Mouse (Mus musculus) forebrain, postnatal 0 days (tissue): ENCODE measurements around the gene Myh10. TPM values are rescaled to one million over a fixed set of nuclear protein-coding genes. Genes with fewer than 3 reads are reported as not detected.
"Not testable (repeated sequence)": the region's sequence is repeated elsewhere in the genome, so short reads cannot be mapped to it uniquely, and the experiment has no call there.

Source experiments
- ATAC-seq: fragments of 200-750 bp; cut with Nextera tagmentation; 2 replicates; pipeline ENCODE4 v1.8.0; 2017; ENCODE audit warnings: mild to moderate bottlenecking, moderate library complexity
- DNase-seq: peaks from one replicate; pipeline ENCODE4 v3.0.0-alpha.2; 2015
- H3K27ac ChIP-seq: fragments of 300-500 bp; sonication (generic); 2 replicates; pipeline ENCODE4 v1.5.1; 2014; ENCODE audit warnings: low read depth, mild to moderate bottlenecking, antibody characterized with exemption, low read length, moderate library complexity, mixed read lengths
- H3K27me3 ChIP-seq: fragments of 300-500 bp; sonication (generic); 2 replicates; pipeline ENCODE4 v1.6.1; 2014; ENCODE audit warnings: mild to moderate bottlenecking, low read length, mixed read lengths; ENCODE audit not compliant: insufficient read depth
- H3K36me3 ChIP-seq: fragments of 300-500 bp; sonication (generic); 2 replicates; pipeline ENCODE4 v1.6.1; 2014; ENCODE audit warnings: mild to moderate bottlenecking, moderate library complexity; ENCODE audit not compliant: insufficient read depth
- H3K4me1 ChIP-seq: fragments of 300-500 bp; sonication (generic); 2 replicates; pipeline ENCODE4 v1.6.1; 2014; ENCODE audit warnings: antibody characterized with exemption; ENCODE audit not compliant: insufficient read depth
- H3K4me2 ChIP-seq: fragments of 300-500 bp; sonication (generic); 2 replicates; pipeline ENCODE4 v1.6.1; 2014; ENCODE audit warnings: low read depth, mild to moderate bottlenecking, moderate library complexity
- H3K4me3 ChIP-seq: fragments of 300-500 bp; sonication (generic); 2 replicates; pipeline ENCODE4 v1.5.1; 2014; ENCODE audit warnings: low read depth, low read length, mixed read lengths
- H3K9ac ChIP-seq: fragments of 300-500 bp; sonication (generic); 2 replicates; pipeline ENCODE4 v1.6.1; 2014; ENCODE audit warnings: mild to moderate bottlenecking
- H3K9me3 ChIP-seq: fragments of 300-500 bp; sonication (generic); 2 replicates; pipeline ENCODE4 v1.6.1; 2016; ENCODE audit warnings: low read length
- CTCF ChIP-seq: sonication (generic); IDR thresholded peaks from 2 replicates; pipeline ENCODE4 v1.5.1; 2016; ENCODE audit warnings: antibody characterized with exemption, control low read depth, low read depth
- whole genome bisulfite sequencing: fragments of 180-500 bp; shearing (Covaris S2); extraction: QIAGEN DNeasy Blood & Tissue Kit; methylation state at CpG from one replicate; pipeline ENCODE4 v1.1.7; 2014; 5-methylcytosine and 5-hydroxymethylcytosine counted together
- polyA plus RNA-seq: library from polyadenylated mRNA; unstranded; fragments of >200 nt; fragmentation: Nextera tagmentation; extraction: Ambion mirVana; gene quantifications from 2 replicates; pipeline ENCODE4 v1.2.1, GENCODE M21; 2015
- total RNA-seq: library from RNA; depleted of rRNA; stranded (reverse); fragments of >200 nt; gene quantifications from 2 replicates; pipeline ENCODE4 v1.2.3, GENCODE M21; 2014

The Myh10 gene
- total and polyA plus RNA-seq, 2 experiments from 2014 or later = 68.0 to 183 TPM

- H3K9me3 ChIP-seq = no peaks in the 10 kb centered on the region
- ATAC-seq (no peak), DNase-seq (no peak)
- H3K27ac ChIP-seq = no peak overlapping the region
- 78% methylated on average over 14 of the region's 14 CpGs for WGBS
- no peaks in the 10 kb centered on the region for H3K27me3 ChIP-seq
- H3K4me1 ChIP-seq = no peaks in the 10 kb centered on the region
- H3K4me3 ChIP-seq = no peak overlapping the region
- H3K36me3 ChIP-seq = peaks cover 63% of the 10 kb centered on the region
- no peak for TF ChIP-seq CTCF
- no peak overlapping the region for H3K4me2 ChIP-seq
- no peak overlapping the region for H3K9ac ChIP-seq
These were observed 128.0 kb downstream of the Myh10 start for GRCm38 (mm10) chr11:68819226-68819805.

- H3K4me1 ChIP-seq = no peaks in the 10 kb centered on the region
- no peaks in the 10 kb centered on the region for H3K9me3 ChIP-seq
- 82% methylated on average over 15 of the region's 15 CpGs for WGBS
- no peak overlapping the region for H3K4me3 ChIP-seq
- no peak overlapping the region for H3K9ac ChIP-seq
- peaks cover 46% of the 10 kb centered on the region for H3K36me3 ChIP-seq
- no peaks in the 10 kb centered on the region for H3K27me3 ChIP-seq
- H3K4me2 ChIP-seq = no peak overlapping the region
- ATAC-seq = no peak
- DNase-seq = no peak
- no peak for TF ChIP-seq CTCF
- no peak overlapping the region for H3K27ac ChIP-seq
These were observed 131.0 kb downstream of the Myh10 start for GRCm38 (mm10) chr11:68822326-68822725.

GRCm38 (mm10) chr11:68826735-68827134, 135.4 kb downstream of the Myh10 start:
- H3K9me3 ChIP-seq = no peaks in the 10 kb centered on the region
- no peak overlapping the region for H3K27ac ChIP-seq
- no peak for DNase-seq
- no peak overlapping the region for H3K9ac ChIP-seq
- no peak for ATAC-seq
- WGBS = 80% methylated on average over 3 of the region's 3 CpGs
- no peak overlapping the region for H3K4me2 ChIP-seq
- H3K36me3 ChIP-seq = peaks cover 46% of the 10 kb centered on the region
- no peak for TF ChIP-seq CTCF
- no peaks in the 10 kb centered on the region for H3K4me1 ChIP-seq
- no peak overlapping the region for H3K4me3 ChIP-seq
- H3K27me3 ChIP-seq = no peaks in the 10 kb centered on the region

- H3K9me3 ChIP-seq, H3K4me1 ChIP-seq, H3K9ac ChIP-seq, H3K27me3 ChIP-seq, H3K4me3 ChIP-seq, ATAC-seq, H3K4me2 ChIP-seq, H3K27ac ChIP-seq, DNase-seq: not testable (repeated sequence)
- WGBS = 98% methylated on average over 5 of the region's 5 CpGs
- H3K36me3 ChIP-seq = peaks cover 66% of the 10 kb centered on the region
These were observed 140.2 kb downstream of the Myh10 start for GRCm38 (mm10) chr11:68831580-68831979.

- Histone ChIP-seq H3K4me1 (no peaks in the 10 kb centered on the region), H3K27me3 (no peaks in the 10 kb centered on the region), H3K36me3 (peaks cover 64% of the 10 kb centered on the region), H3K9ac (no peak overlapping the region), H3K4me2 (no peak overlapping the region), H3K9me3 (no peaks in the 10 kb centered on the region), H3K27ac (no peak overlapping the region), H3K4me3 (no peak overlapping the region)
- 75% methylated on average over 4 of the region's 4 CpGs for WGBS
- no peak for DNase-seq
- no peak for ATAC-seq
- no peak for TF ChIP-seq CTCF
These were observed 141.4 kb downstream of the Myh10 start for GRCm38 (mm10) chr11:68832793-68833192.

- Histone ChIP-seq H3K36me3 (peaks cover 57% of the 10 kb centered on the region), H3K9me3 (no peaks in the 10 kb centered on the region), H3K4me3 (no peak overlapping the region), H3K9ac (no peak overlapping the region), H3K4me1 (no peaks in the 10 kb centered on the region), H3K27ac (no peak overlapping the region), H3K27me3 (no peaks in the 10 kb centered on the region), H3K4me2 (no peak overlapping the region)
- TF ChIP-seq CTCF = no peak
- no peak for ATAC-seq
- DNase-seq = no peak
These were observed 142.2 kb downstream of the Myh10 start for GRCm38 (mm10) chr11:68833593-68833992.

- Histone ChIP-seq H3K9ac (no peak overlapping the region), H3K4me2 (no peak overlapping the region), H3K27me3 (no peaks in the 10 kb centered on the region), H3K4me3 (no peak overlapping the region), H3K9me3 (no peaks in the 10 kb centered on the region), H3K36me3 (peaks cover 54% of the 10 kb centered on the region), H3K27ac (no peak overlapping the region), H3K4me1 (no peaks in the 10 kb centered on the region)
- DNase-seq (no peak), ATAC-seq (no peak)
- TF ChIP-seq CTCF = no peak
- 97% methylated on average over 3 of the region's 3 CpGs for WGBS
These were observed 143.7 kb downstream of the Myh10 start for GRCm38 (mm10) chr11:68835034-68835433.
